Mouse (Mus musculus): Measurements from ENCODE around the gene 5430403G16Rik.
"Not testable (repeated sequence)": the region's sequence is repeated elsewhere in the genome, so short reads cannot be mapped to it uniquely, and the experiment has no call there.

- TF ChIP-seq CTCF (IDR thresholded peaks at IDR 0.05; ENCODE audit: control insufficient read depth, insufficient read depth, low read length): not testable (repeated sequence)
- TF ChIP-seq POLR2A (IDR thresholded peaks at IDR 0.05; ENCODE audit: borderline replicate concordance, control insufficient read depth, low read depth, low read length): peak; percentile 29; the same call in 1 of the 2 replicates
Observed at GRCm38 (mm10) chr5:109690537-109691201, at the start of gene 5430403G16Rik.

Measured in bone marrow, adult 2 months (tissue).